Mouse (Mus musculus) olfactory bulb, adult 2 months (tissue): ENCODE measurements around the gene Mdga1. TPM values are rescaled to one million over a fixed set of nuclear protein-coding genes. Genes with fewer than 3 reads are reported as not detected.
A peak's percentile ranks its signal among the peaks of the same experiment; 100 is the strongest.

Experiments
- H3K27ac ChIP-seq: fragments of 200-500 bp; 2 replicates; pipeline ENCODE4 v1.5.1; 2012; ENCODE audit warnings: low read depth, low read length; ENCODE audit not compliant: insufficient read depth
- H3K4me1 ChIP-seq: fragments of 200-500 bp; 2 replicates; pipeline ENCODE4 v1.6.1; 2012; ENCODE audit warnings: low read length; ENCODE audit not compliant: control insufficient read depth, insufficient read depth
- H3K4me3 ChIP-seq: fragments of 200-500 bp; 2 replicates; pipeline ENCODE4 v1.5.1; 2012; ENCODE audit warnings: mild to moderate bottlenecking, low read depth, low read length, moderate library complexity; ENCODE audit not compliant: insufficient read depth
- CTCF ChIP-seq: fragments of 200-500 bp; IDR thresholded peaks from 2 replicates; pipeline ENCODE4 v1.5.1; 2012; ENCODE audit warnings: low read depth, mild to moderate bottlenecking, low read length, moderate library complexity; ENCODE audit not compliant: insufficient read depth
- POLR2A ChIP-seq: fragments of 200-500 bp; IDR thresholded peaks from 2 replicates; pipeline ENCODE4 v1.6.1; 2012; ENCODE audit warnings: mild to moderate bottlenecking, low read depth, low read length, moderate library complexity; ENCODE audit not compliant: insufficient read depth
- WGBS: fragments of 180-500 bp; shearing (Covaris S2); methylation state at CpG from one replicate; pipeline ENCODE4 v1.1.7; 2018; 5-methylcytosine and 5-hydroxymethylcytosine counted together
- polyA plus RNA-seq: library from polyadenylated mRNA; stranded (reverse); fragments of >200 nt; gene quantifications from 2 replicates; pipeline ENCODE4 v1.2.4, GENCODE M21; 2012; ENCODE audit warnings: low replicate concordance; ENCODE audit not compliant: missing spikeins, insufficient read depth, insufficient read length

Gene Mdga1
- polyA plus RNA-seq, 1 experiment = not detected

GRCm38 (mm10) chr17:29963730-29964259 is 6.1 kb downstream of the Mdga1 start:
- Histone ChIP-seq H3K4me3 (peak overlapping the region; percentile 15; the same call in 1 of the 2 replicates), H3K4me1 (peaks cover 14% of the 10 kb centered on the region), H3K27ac (no peak overlapping the region)
- TF ChIP-seq POLR2A = no peak
- no peak for TF ChIP-seq CTCF
- 28% methylated on average over 11 of the region's 11 CpGs for WGBS

GRCm38 (mm10) chr17:29955880-29956279 is 14.0 kb downstream of the Mdga1 start:
- Histone ChIP-seq H3K4me1 (0 out of 2 replicates have a peak, but pooled peaks cover 4% of the 10 kb centered on the region), H3K4me3 (no peak overlapping the region), H3K27ac (no peak overlapping the region)
- TF ChIP-seq POLR2A = no peak
- 78% methylated on average over 8 of the region's 8 CpGs for WGBS

- Histone ChIP-seq H3K27ac (no peak overlapping the region), H3K4me1 (0 out of 2 replicates have a peak, but pooled peaks cover 4% of the 10 kb centered on the region), H3K4me3 (no peak overlapping the region)
- no peak for TF ChIP-seq POLR2A
- TF ChIP-seq CTCF = no peak
- 80% methylated on average over 5 of the region's 5 CpGs for WGBS
Observed at GRCm38 (mm10) chr17:29954316-29954715, 15.6 kb downstream of the Mdga1 start.

- Histone ChIP-seq H3K27ac (no peak overlapping the region), H3K4me1 (0 out of 2 replicates have a peak, but pooled peaks cover 7% of the 10 kb centered on the region), H3K4me3 (no peak overlapping the region)
- 46% methylated on average over 6 of the region's 6 CpGs for WGBS
- TF ChIP-seq POLR2A (no peak), CTCF (no peak)
Observed at GRCm38 (mm10) chr17:29951100-29951499, 18.8 kb downstream of the Mdga1 start.

- no peak for TF ChIP-seq CTCF
- no peak for TF ChIP-seq POLR2A
- Histone ChIP-seq H3K4me1 (0 out of 2 replicates have a peak, but pooled peaks cover 7% of the 10 kb centered on the region), H3K27ac (no peak overlapping the region), H3K4me3 (no peak overlapping the region)
- WGBS = 74% methylated on average over 8 of the region's 8 CpGs
Observed at GRCm38 (mm10) chr17:29950574-29950973, 19.3 kb downstream of the Mdga1 start.

- no peak overlapping the region for H3K27ac ChIP-seq
- H3K4me1 ChIP-seq = 0 out of 2 replicates have a peak, but pooled peaks cover 7% of the 10 kb centered on the region
- no peak overlapping the region for H3K4me3 ChIP-seq
- 53% methylated on average over 5 of the region's 5 CpGs for WGBS
- TF ChIP-seq POLR2A (no peak), CTCF (no peak)
Observed at GRCm38 (mm10) chr17:29947271-29947714, 22.6 kb downstream of the Mdga1 start.

- WGBS = 81% methylated on average over 11 of the region's 11 CpGs
- 0 out of 2 replicates have a peak, but pooled peaks cover 3% of the 10 kb centered on the region for H3K4me1 ChIP-seq
- H3K27ac ChIP-seq = no peak overlapping the region
- TF ChIP-seq CTCF = no peak
- no peak for TF ChIP-seq POLR2A
- H3K4me3 ChIP-seq = no peak overlapping the region
Observed at GRCm38 (mm10) chr17:29944376-29944775, 25.5 kb downstream of the Mdga1 start.

- no peak overlapping the region for H3K27ac ChIP-seq
- TF ChIP-seq CTCF (no peak), POLR2A (no peak)
- WGBS = 85% methylated on average over 5 of the region's 5 CpGs
- H3K4me1 ChIP-seq = no peaks in the 10 kb centered on the region
- H3K4me3 ChIP-seq = no peak overlapping the region
Observed at GRCm38 (mm10) chr17:29939011-29939410, 30.9 kb downstream of the Mdga1 start.

GRCm38 (mm10) chr17:29937350-29937781 is 32.5 kb downstream of the Mdga1 start:
- no peak overlapping the region for H3K4me3 ChIP-seq
- WGBS = 24% methylated on average over 9 of the region's 9 CpGs
- H3K4me1 ChIP-seq = no peaks in the 10 kb centered on the region
- H3K27ac ChIP-seq = no peak overlapping the region
- TF ChIP-seq POLR2A (no peak), CTCF (no peak)
